Mouse (Mus musculus) c-Kit-positive CD71-negative TER-119-negative erythroid progenitor cells, embryonic 14.5 days (primary cell): ENCODE results near the gene Lce3a.

Source experiments
- DNase-seq: peaks from one replicate; pipeline ENCODE4 v3.0.0-alpha.2; 2013; ENCODE audit warnings: low read depth

Lce3a gene

GRCm38 (mm10) chr3:92926130-92926529, at the start of gene Lce3a:
Lce3a (minus strand) TSS chr3:92926230.
- no peak for DNase-seq

GRCm38 (mm10) chr3:92966761-92967160, 40.7 kb upstream of the Lce3a start, which contains the start of gene Lce3e:
Lce3e (plus strand) TSS chr3:92967061.
- DNase-seq = no peak

GRCm38 (mm10) chr3:92957090-92957489, 31.1 kb upstream of the Lce3a start, which contains the start of gene Lce3d:
Lce3d (plus strand) TSS chr3:92957390.
- DNase-seq = no peak

- no peak for DNase-seq
Observed at GRCm38 (mm10) chr3:92944186-92944585, 18.2 kb upstream of the Lce3a start, which contains the start of gene Lce3c. Lce3c (plus strand) TSS chr3:92944486.

GRCm38 (mm10) chr3:92932679-92933078, 6.6 kb upstream of the Lce3a start, which contains the start of gene Lce3b:
Lce3b (plus strand) TSS chr3:92932979.
- no peak for DNase-seq

- DNase-seq = no peak
Observed at GRCm38 (mm10) chr3:92920364-92920763, 5.7 kb downstream of the Lce3a start.

- no peak for DNase-seq
Observed at GRCm38 (mm10) chr3:92907571-92907970, 18.5 kb downstream of the Lce3a start.

GRCm38 (mm10) chr3:92905182-92905581, 20.8 kb downstream of the Lce3a start:
- no peak for DNase-seq

- no peak for DNase-seq
Observed at GRCm38 (mm10) chr3:92903640-92904039, 22.4 kb downstream of the Lce3a start.

- DNase-seq = no peak
Observed at GRCm38 (mm10) chr3:92902992-92903391, 23.0 kb downstream of the Lce3a start.

GRCm38 (mm10) chr3:92894489-92894888, 31.5 kb downstream of the Lce3a start:
- no peak for DNase-seq

- DNase-seq = no peak
Observed at GRCm38 (mm10) chr3:92894063-92894462, 32.0 kb downstream of the Lce3a start.
